Mouse (Mus musculus) testis, postnatal 10 days (tissue): ENCODE data around the gene Hmcn1.

Source experiments
- DNase-seq: peaks from one replicate; pipeline ENCODE4 v3.0.0; 2021; ENCODE audit warnings: low spot score

Hmcn1 gene

GRCm38 (mm10) chr1:150993162-150994064 is at the start of gene Hmcn1:
Gene Hmcn1 (minus strand): TSS chr1:150993435.
- DNase-seq, result peak; percentile 71

- no peak for DNase-seq
Measured at GRCm38 (mm10) chr1:151040945-151041649, 47.9 kb upstream of the Hmcn1 start.

GRCm38 (mm10) chr1:151040290-151040689 is 47.1 kb upstream of the Hmcn1 start:
- no peak for DNase-seq

GRCm38 (mm10) chr1:151039189-151039588 is 46.0 kb upstream of the Hmcn1 start:
- no peak for DNase-seq

- DNase-seq, result no peak
Measured at GRCm38 (mm10) chr1:151038566-151038965, 45.3 kb upstream of the Hmcn1 start.

GRCm38 (mm10) chr1:151036405-151036985 is 43.3 kb upstream of the Hmcn1 start:
- DNase-seq, result no peak

- no peak for DNase-seq
Measured at GRCm38 (mm10) chr1:151035766-151036165, 42.5 kb upstream of the Hmcn1 start.

GRCm38 (mm10) chr1:151034993-151035592 is 41.9 kb upstream of the Hmcn1 start:
- peak; percentile 80 for DNase-seq

GRCm38 (mm10) chr1:151033291-151033690 is 40.1 kb upstream of the Hmcn1 start:
- no peak for DNase-seq

GRCm38 (mm10) chr1:151031581-151031980 is 38.3 kb upstream of the Hmcn1 start:
- DNase-seq, result no peak

GRCm38 (mm10) chr1:151031086-151031485 is 37.9 kb upstream of the Hmcn1 start:
- no peak for DNase-seq

- DNase-seq, result no peak
Measured at GRCm38 (mm10) chr1:151025049-151025773, 32.0 kb upstream of the Hmcn1 start.

- DNase-seq, result no peak
Measured at GRCm38 (mm10) chr1:151019273-151019890, 26.1 kb upstream of the Hmcn1 start.

GRCm38 (mm10) chr1:151011056-151011455 is 17.8 kb upstream of the Hmcn1 start:
- peak; percentile 91 for DNase-seq

GRCm38 (mm10) chr1:151009115-151009797 is 16.0 kb upstream of the Hmcn1 start:
- peak; percentile 75 for DNase-seq

- DNase-seq, result no peak
Measured at GRCm38 (mm10) chr1:151007747-151008146, 14.5 kb upstream of the Hmcn1 start.

- no peak for DNase-seq
Measured at GRCm38 (mm10) chr1:151004007-151004406, 10.8 kb upstream of the Hmcn1 start.

- DNase-seq, result no peak
Measured at GRCm38 (mm10) chr1:151001868-151002428, 8.7 kb upstream of the Hmcn1 start.

- no peak for DNase-seq
Measured at GRCm38 (mm10) chr1:151000714-151001113, 7.5 kb upstream of the Hmcn1 start.

GRCm38 (mm10) chr1:150994612-150995011 is 1.4 kb upstream of the Hmcn1 start:
- no peak for DNase-seq
